Mouse (Mus musculus): ENCODE results near the gene Notch1. TPM values are rescaled to one million over a fixed set of nuclear protein-coding genes. Genes with fewer than 3 reads are reported as not detected.

The Notch1 gene
- polyA plus RNA-seq, 1 experiment: 11.1 TPM

DNA sequence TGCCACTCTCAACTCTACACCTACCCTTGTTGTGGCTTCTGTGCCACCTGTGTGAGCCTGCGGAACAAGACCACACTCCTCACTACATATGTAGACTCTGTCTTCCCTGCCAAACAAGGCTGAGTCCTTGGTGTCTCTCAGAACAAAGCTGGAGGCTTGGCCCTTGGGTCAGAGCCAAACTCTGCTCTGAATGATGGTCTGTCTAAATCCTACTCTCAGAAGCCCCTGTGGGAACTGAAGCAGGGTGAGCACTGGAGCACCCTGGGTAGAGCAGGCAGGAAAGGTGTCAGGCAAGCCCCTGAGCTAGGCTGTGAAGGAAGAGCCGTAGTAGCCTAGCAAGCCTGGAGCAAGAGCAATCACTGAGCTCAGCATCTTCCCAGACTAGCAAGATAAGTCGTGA, 33.7 kb upstream of the Notch1 start:
- H3K27ac ChIP-seq (ENCODE audit: insufficient read depth, low read length): no peak overlapping the region
- no peak for TF ChIP-seq POLR2A (IDR thresholded peaks at IDR 0.05; ENCODE audit: extremely low read depth, insufficient read depth, low read length)
- no peak for TF ChIP-seq CTCF (IDR thresholded peaks at IDR 0.05; ENCODE audit: extremely low read depth, insufficient read depth, low read length)
- no peak overlapping the region for H3K4me3 ChIP-seq (ENCODE audit: insufficient read depth, low read length)
- peaks cover 3% of the 10 kb centered on the region for H3K4me1 ChIP-seq (ENCODE audit: control insufficient read depth, insufficient read depth, low read length)

DNA sequence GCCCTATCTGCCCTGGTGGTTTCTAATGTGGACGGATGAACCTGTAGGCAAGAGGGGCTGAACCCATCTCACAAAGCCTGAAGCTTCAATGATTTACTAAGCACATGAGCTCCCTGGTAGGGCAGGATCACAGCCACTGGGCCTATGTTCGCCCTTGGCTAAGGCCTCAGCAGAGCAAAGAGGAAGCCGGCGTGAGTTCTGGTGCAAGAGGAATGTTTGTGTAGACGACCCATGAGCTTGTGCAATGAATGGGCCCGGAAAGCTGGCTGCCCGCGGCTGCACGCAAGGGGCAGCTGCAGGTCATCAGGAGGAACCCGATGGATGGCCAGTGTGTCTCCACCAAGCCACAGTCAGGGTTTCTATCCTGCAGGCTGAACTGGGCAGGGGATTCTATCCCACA, 33.3 kb upstream of the Notch1 start:
- peaks cover 1% of the 10 kb centered on the region for H3K4me1 ChIP-seq (ENCODE audit: control insufficient read depth, insufficient read depth, low read length)
- no peak overlapping the region for H3K27ac ChIP-seq (ENCODE audit: insufficient read depth, low read length)
- H3K4me3 ChIP-seq (ENCODE audit: insufficient read depth, low read length): no peak overlapping the region
- TF ChIP-seq CTCF (IDR thresholded peaks at IDR 0.05; ENCODE audit: extremely low read depth, insufficient read depth, low read length): no peak
- TF ChIP-seq POLR2A (IDR thresholded peaks at IDR 0.05; ENCODE audit: extremely low read depth, insufficient read depth, low read length): no peak

- Histone ChIP-seq H3K4me1 (ENCODE audit: control insufficient read depth, insufficient read depth, low read length) (no peaks in the 10 kb centered on the region), H3K27ac (ENCODE audit: insufficient read depth, low read length) (no peak overlapping the region), H3K4me3 (ENCODE audit: insufficient read depth, low read length) (no peak overlapping the region)
- peak; percentile 40 for TF ChIP-seq CTCF (IDR thresholded peaks at IDR 0.05; ENCODE audit: extremely low read depth, insufficient read depth, low read length)
- TF ChIP-seq POLR2A (IDR thresholded peaks at IDR 0.05; ENCODE audit: extremely low read depth, insufficient read depth, low read length): no peak
Measured at GRCm38 (mm10) chr2:26547481-26547880, 31.0 kb upstream of the Notch1 start.

DNA sequence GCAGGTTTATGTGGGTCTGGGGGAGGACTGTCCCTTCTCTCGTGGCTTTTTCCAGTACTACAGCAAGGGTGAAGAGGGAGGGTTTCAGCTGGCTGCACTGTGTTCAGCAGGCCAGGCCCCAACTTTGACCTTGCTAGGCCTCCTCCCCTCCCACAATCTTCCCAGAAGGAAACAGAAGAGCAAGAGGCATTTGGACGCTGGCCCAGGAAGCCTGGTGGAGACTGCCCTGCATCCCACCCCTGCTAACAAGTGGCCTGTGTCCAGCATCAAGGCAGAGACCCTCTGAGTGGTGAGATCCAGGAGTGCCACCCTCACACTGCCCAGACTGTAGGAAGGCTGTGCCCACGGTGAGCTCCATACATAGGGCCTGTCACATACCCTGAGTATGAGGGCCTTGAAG, 27.8 kb upstream of the Notch1 start:
- Histone ChIP-seq H3K27ac (ENCODE audit: insufficient read depth, low read length) (no peak overlapping the region), H3K4me3 (ENCODE audit: insufficient read depth, low read length) (no peak overlapping the region), H3K4me1 (ENCODE audit: control insufficient read depth, insufficient read depth, low read length) (no peaks in the 10 kb centered on the region)
- TF ChIP-seq CTCF (IDR thresholded peaks at IDR 0.05; ENCODE audit: extremely low read depth, insufficient read depth, low read length) (no peak), POLR2A (IDR thresholded peaks at IDR 0.05; ENCODE audit: extremely low read depth, insufficient read depth, low read length) (no peak)

- Histone ChIP-seq H3K4me3 (ENCODE audit: insufficient read depth, low read length) (no peak overlapping the region), H3K4me1 (ENCODE audit: control insufficient read depth, insufficient read depth, low read length) (no peaks in the 10 kb centered on the region), H3K27ac (ENCODE audit: insufficient read depth, low read length) (no peak overlapping the region)
- no peak for TF ChIP-seq POLR2A (IDR thresholded peaks at IDR 0.05; ENCODE audit: extremely low read depth, insufficient read depth, low read length)
Measured at GRCm38 (mm10) chr2:26543768-26544167, 27.3 kb upstream of the Notch1 start.

DNA sequence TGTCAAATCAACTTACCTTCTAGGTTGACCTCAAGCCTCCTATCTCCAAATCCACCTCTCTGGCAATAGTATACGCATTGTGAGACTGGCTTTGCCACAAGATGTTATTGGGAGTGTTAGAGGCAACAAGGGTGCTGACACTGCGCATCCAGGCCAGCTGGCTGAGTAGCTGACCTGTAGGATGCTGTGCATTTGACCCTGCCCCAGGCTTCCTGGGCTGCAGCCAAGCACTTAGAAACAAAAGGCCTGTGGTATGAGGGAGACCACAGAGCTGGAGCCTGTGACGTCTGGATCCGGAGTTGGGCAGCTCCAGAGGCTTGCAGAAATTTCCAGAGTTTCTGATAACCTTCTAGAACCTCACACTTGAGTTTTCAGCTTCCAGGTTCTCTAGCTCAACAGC, 26.7 kb upstream of the Notch1 start:
- H3K4me1 ChIP-seq (ENCODE audit: control insufficient read depth, insufficient read depth, low read length): no peaks in the 10 kb centered on the region
- no peak overlapping the region for H3K27ac ChIP-seq (ENCODE audit: insufficient read depth, low read length)
- no peak for TF ChIP-seq POLR2A (IDR thresholded peaks at IDR 0.05; ENCODE audit: extremely low read depth, insufficient read depth, low read length)
- TF ChIP-seq CTCF (IDR thresholded peaks at IDR 0.05; ENCODE audit: extremely low read depth, insufficient read depth, low read length): no peak
- H3K4me3 ChIP-seq (ENCODE audit: insufficient read depth, low read length): no peak overlapping the region

DNA sequence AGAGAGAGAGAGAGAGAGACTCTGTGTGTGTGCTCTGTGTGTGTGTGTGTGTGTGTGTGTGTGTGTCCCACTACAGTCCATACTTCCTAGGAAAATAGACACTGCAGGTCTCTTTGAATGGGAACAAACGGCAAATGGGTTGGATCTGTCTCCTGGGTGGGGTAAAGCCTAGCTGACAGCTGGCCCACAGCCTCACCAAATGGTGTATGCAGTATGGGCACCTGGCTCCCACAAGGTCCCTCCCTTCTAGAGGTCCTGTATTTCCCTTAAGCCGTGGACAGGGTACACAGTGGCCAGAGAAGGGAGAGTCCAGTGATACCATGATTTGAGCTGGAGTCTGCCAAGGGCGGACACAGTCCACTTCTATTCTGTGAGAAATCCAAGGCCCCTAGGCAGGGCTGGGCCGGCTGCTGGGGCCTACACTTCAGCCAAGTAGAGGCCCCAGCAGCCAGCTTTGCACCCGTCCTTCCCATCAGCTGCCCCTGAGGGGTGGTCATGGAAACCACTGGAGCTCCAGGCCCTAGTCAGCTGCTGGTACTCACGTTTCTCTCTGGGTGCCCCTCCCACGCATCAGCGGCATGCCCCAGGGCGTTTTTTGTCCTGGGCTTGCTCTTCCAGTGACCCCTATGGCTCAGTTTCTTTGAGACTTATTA, 24.9 kb upstream of the Notch1 start:
- Histone ChIP-seq H3K4me1 (ENCODE audit: control insufficient read depth, insufficient read depth, low read length) (no peaks in the 10 kb centered on the region), H3K4me3 (ENCODE audit: insufficient read depth, low read length) (no peak overlapping the region), H3K27ac (ENCODE audit: insufficient read depth, low read length) (no peak overlapping the region)
- TF ChIP-seq POLR2A (IDR thresholded peaks at IDR 0.05; ENCODE audit: extremely low read depth, insufficient read depth, low read length) (no peak), CTCF (IDR thresholded peaks at IDR 0.05; ENCODE audit: extremely low read depth, insufficient read depth, low read length) (no peak)

DNA sequence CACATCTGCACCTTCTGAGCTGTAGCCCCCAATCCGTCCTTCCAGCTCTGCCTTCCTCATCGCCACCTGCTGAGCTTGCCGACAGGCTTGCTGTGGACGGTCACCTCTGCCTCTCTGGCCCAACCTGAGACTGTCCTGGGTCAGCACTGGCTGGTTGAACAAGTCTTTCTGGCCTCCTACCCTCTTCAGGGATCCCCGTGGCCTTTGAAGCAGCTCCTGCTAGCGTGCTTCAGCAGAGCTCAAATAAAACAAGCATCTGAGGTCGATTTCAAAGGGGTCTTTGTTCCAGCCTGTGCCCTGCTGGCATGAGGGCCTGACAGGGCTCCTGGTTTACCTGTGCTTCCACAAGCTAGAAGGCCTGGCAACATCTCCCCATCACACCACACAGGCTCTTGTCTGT, 24.3 kb upstream of the Notch1 start:
- H3K4me3 ChIP-seq (ENCODE audit: insufficient read depth, low read length): no peak overlapping the region
- H3K27ac ChIP-seq (ENCODE audit: insufficient read depth, low read length): no peak overlapping the region
- TF ChIP-seq CTCF (IDR thresholded peaks at IDR 0.05; ENCODE audit: extremely low read depth, insufficient read depth, low read length) (no peak), POLR2A (IDR thresholded peaks at IDR 0.05; ENCODE audit: extremely low read depth, insufficient read depth, low read length) (no peak)
- H3K4me1 ChIP-seq (ENCODE audit: control insufficient read depth, insufficient read depth, low read length): no peaks in the 10 kb centered on the region

DNA sequence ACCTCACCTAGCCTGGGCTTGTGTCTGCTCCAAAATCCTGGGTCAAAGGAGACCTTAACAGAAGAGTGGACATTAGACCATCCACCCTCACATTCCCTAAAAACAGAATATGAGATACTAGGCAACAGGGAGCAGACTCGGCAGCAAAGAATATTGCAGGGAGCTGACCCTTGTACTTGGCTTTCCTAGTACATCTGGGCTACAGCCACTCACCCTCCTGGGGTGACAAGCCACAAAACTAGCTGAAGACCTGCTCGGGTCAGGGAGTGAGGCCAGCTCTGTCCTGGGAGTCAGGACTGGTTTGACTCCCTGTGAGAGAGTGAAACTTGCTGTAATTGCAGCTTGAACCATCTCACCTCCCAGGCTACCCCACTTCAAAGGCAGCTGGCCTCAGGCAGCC, 23.1 kb upstream of the Notch1 start:
- H3K4me3 ChIP-seq (ENCODE audit: insufficient read depth, low read length): no peak overlapping the region
- no peak for TF ChIP-seq CTCF (IDR thresholded peaks at IDR 0.05; ENCODE audit: extremely low read depth, insufficient read depth, low read length)
- no peak for TF ChIP-seq POLR2A (IDR thresholded peaks at IDR 0.05; ENCODE audit: extremely low read depth, insufficient read depth, low read length)
- H3K4me1 ChIP-seq (ENCODE audit: control insufficient read depth, insufficient read depth, low read length): peaks cover 3% of the 10 kb centered on the region
- no peak overlapping the region for H3K27ac ChIP-seq (ENCODE audit: insufficient read depth, low read length)

- Histone ChIP-seq H3K27ac (ENCODE audit: insufficient read depth, low read length) (no peak overlapping the region), H3K4me1 (ENCODE audit: control insufficient read depth, insufficient read depth, low read length) (peaks cover 4% of the 10 kb centered on the region), H3K4me3 (ENCODE audit: insufficient read depth, low read length) (no peak overlapping the region)
- TF ChIP-seq POLR2A (IDR thresholded peaks at IDR 0.05; ENCODE audit: extremely low read depth, insufficient read depth, low read length): no peak
- TF ChIP-seq CTCF (IDR thresholded peaks at IDR 0.05; ENCODE audit: extremely low read depth, insufficient read depth, low read length): no peak
Measured at GRCm38 (mm10) chr2:26535517-26536045, 19.1 kb upstream of the Notch1 start.

All from cortical plate, adult 2 months (tissue).